ENCODE assay signal across 8 mouse cellular contexts in genomic region chr8:119910547-119911257, GRCm38 (mm10). TPM values are rescaled to one million over a fixed set of nuclear protein-coding genes. Genes with fewer than 3 reads are reported as not detected.
DNase-seq lines count a peak whose midpoint lies in the region; ATAC-seq and TF ChIP-seq lines count a peak whose summit lies in the region.

Gene Gm20388, plus strand, starts transcription at chr8:119910841.

- peaks cover 47% of the 10 kb centered on the region for H3K4me1 ChIP-seq in heart, embryonic 10.5 days
- peaks cover 52% of the 10 kb centered on the region for H3K4me1 ChIP-seq in kidney, embryonic 15.5 days
- H3K4me1 ChIP-seq in limb, embryonic 15.5 days: peaks cover 37% of the 10 kb centered on the region
- peaks cover 23% of the 10 kb centered on the region for H3K4me1 ChIP-seq in midbrain, postnatal 0 days (ENCODE audit: insufficient read depth, low read length)

- TF ChIP-seq CTCF in C2C12 (IDR thresholded peaks at IDR 0.05; ENCODE audit: control insufficient read depth, insufficient read depth, insufficient read length): no peak
- TF ChIP-seq CTCF in brain, embryonic 14.5 days (IDR thresholded peaks at IDR 0.05; ENCODE audit: borderline replicate concordance, extremely low read depth, insufficient read depth, insufficient read length): no peak
- no peak for TF ChIP-seq CTCF in midbrain, postnatal 0 days (IDR thresholded peaks at IDR 0.05)

- H3K4me3 ChIP-seq in C2C12 (ENCODE audit: insufficient read depth, poor library complexity, severe bottlenecking): peak within 1 kb of the TSS; percentile 75
- H3K4me3 ChIP-seq in heart, embryonic 10.5 days: peak within 1 kb of the TSS; percentile 91
- peak within 1 kb of the TSS; percentile 89 for H3K4me3 ChIP-seq in kidney, embryonic 15.5 days (replicated peaks)
- peak within 1 kb of the TSS; percentile 78 for H3K4me3 ChIP-seq in limb, embryonic 15.5 days
- H3K4me3 ChIP-seq in midbrain, postnatal 0 days (ENCODE audit: low read depth, low read length): peak within 1 kb of the TSS; percentile 50

- peak within 1 kb of the TSS; percentile 94 for H3ac ChIP-seq in C2C12 (ENCODE audit: control insufficient read depth, insufficient read length, low read depth)

- H3K27me3 ChIP-seq in C2C12 (ENCODE audit: control insufficient read depth, insufficient read depth, insufficient read length): no peaks in the 10 kb centered on the region
- H3K27me3 ChIP-seq in heart, embryonic 10.5 days (ENCODE audit: insufficient read depth, poor library complexity, severe bottlenecking): no peaks in the 10 kb centered on the region; the same call in none of the 2 replicates
- no peaks in the 10 kb centered on the region for H3K27me3 ChIP-seq in kidney, embryonic 15.5 days
- 0 out of 2 replicates have a peak, but pooled peaks cover 3% of the 10 kb centered on the region for H3K27me3 ChIP-seq in limb, embryonic 15.5 days
- no peaks in the 10 kb centered on the region for H3K27me3 ChIP-seq in midbrain, postnatal 0 days (ENCODE audit: insufficient read depth, low read length)

- peak; percentile 77 for ATAC-seq in erythroblast, adult 5-6 weeks (replicated peaks; ENCODE audit: low FRiP score, poor library complexity, severe bottlenecking)
- ATAC-seq in kidney, embryonic 15.5 days (replicated peaks; ENCODE audit: low FRiP score): peak; percentile 96
- peak; percentile 93 for ATAC-seq in limb, embryonic 15.5 days (ENCODE audit: insufficient number of reproducible peaks, low FRiP score, low TSS enrichment, low read depth)
- peak; percentile 93 for ATAC-seq in midbrain, postnatal 0 days (ENCODE audit: low FRiP score)

- H3K9me3 ChIP-seq in heart, embryonic 10.5 days: no peaks in the 10 kb centered on the region
- no peaks in the 10 kb centered on the region for H3K9me3 ChIP-seq in kidney, embryonic 15.5 days (replicated peaks)
- no peaks in the 10 kb centered on the region for H3K9me3 ChIP-seq in limb, embryonic 15.5 days
- H3K9me3 ChIP-seq in midbrain, postnatal 0 days (ENCODE audit: low read length): no peaks in the 10 kb centered on the region

- peak within 1 kb of the TSS; percentile 96 for H3K4me2 ChIP-seq in kidney, embryonic 15.5 days
- H3K4me2 ChIP-seq in limb, embryonic 15.5 days: peak within 1 kb of the TSS; percentile 88
- H3K4me2 ChIP-seq in midbrain, postnatal 0 days (ENCODE audit: low read depth, low read length, poor library complexity, severe bottlenecking): peak within 1 kb of the TSS; percentile 74

- H3K79me2 ChIP-seq in C2C12 (ENCODE audit: control insufficient read depth, insufficient read depth): peaks cover 51% of the 10 kb centered on the region

- peak within 1 kb of the TSS; percentile 99 for H3K27ac ChIP-seq in heart, embryonic 10.5 days
- peak within 1 kb of the TSS; percentile 97 for H3K27ac ChIP-seq in kidney, embryonic 15.5 days
- H3K27ac ChIP-seq in limb, embryonic 15.5 days: peak within 1 kb of the TSS; percentile 95
- peak within 1 kb of the TSS; percentile 89 for H3K27ac ChIP-seq in midbrain, postnatal 0 days (ENCODE audit: low read depth, low read length)

- peaks cover 47% of the 10 kb centered on the region for H3K79me3 ChIP-seq in C2C12 (ENCODE audit: low read depth)

- DNase-seq in brain, embryonic 14.5 days (ENCODE audit: low read depth): peak; percentile 95
- peak; percentile 95 for DNase-seq in heart, embryonic 10.5 days (ENCODE audit: low spot score)
- peak; percentile 88 for DNase-seq in midbrain, postnatal 0 days (ENCODE audit: low spot score)
- DNase-seq in spleen, postnatal 10 days (ENCODE audit: low spot score in 2 of 2): peak; percentile 93 to 95

- H3K9ac ChIP-seq in kidney, embryonic 15.5 days: peak within 1 kb of the TSS; percentile 93
- peak within 1 kb of the TSS; percentile 85 for H3K9ac ChIP-seq in limb, embryonic 15.5 days
- H3K9ac ChIP-seq in midbrain, postnatal 0 days (replicated peaks; ENCODE audit: low read length, poor library complexity, severe bottlenecking): peak within 1 kb of the TSS; percentile 92

- TF ChIP-seq POLR2A in brain, embryonic 14.5 days (IDR thresholded peaks at IDR 0.05; ENCODE audit: borderline replicate concordance, extremely low read depth, insufficient read depth, insufficient read length, poor library complexity, severe bottlenecking): peak; percentile 94

- WGBS in heart, embryonic 10.5 days: under 1% methylated on average over 95 of the region's 97 CpGs
- WGBS in kidney, embryonic 15.5 days: under 1% methylated on average over 94 of the region's 97 CpGs
- under 1% methylated on average over 88 of the region's 97 CpGs for WGBS in limb, embryonic 15.5 days
- WGBS in midbrain, postnatal 0 days: 1% methylated on average over 61 of the region's 97 CpGs

- no peaks in the 10 kb centered on the region for H3K36me3 ChIP-seq in C2C12 (ENCODE audit: control insufficient read depth, insufficient read depth)
- no peaks in the 10 kb centered on the region; the same call in 1 of the 2 replicates for H3K36me3 ChIP-seq in heart, embryonic 10.5 days
- H3K36me3 ChIP-seq in kidney, embryonic 15.5 days: no peaks in the 10 kb centered on the region
- no peaks in the 10 kb centered on the region for H3K36me3 ChIP-seq in limb, embryonic 15.5 days
- H3K36me3 ChIP-seq in midbrain, postnatal 0 days (ENCODE audit: insufficient read depth, low read length): no peaks in the 10 kb centered on the region

TF ChIP-seq in C2C12, 6 proteins besides CTCF, POLR2A, EP300 and RAD21:
- no peak for TF ChIP-seq CEBPB (IDR thresholded peaks at IDR 0.05; ENCODE audit: low read depth)
- TF ChIP-seq MYOG (IDR thresholded peaks at IDR 0.05; ENCODE audit: control insufficient read depth, extremely low read depth, insufficient read length): no peak
- TF ChIP-seq FOSL1 (IDR thresholded peaks at IDR 0.05; ENCODE audit: insufficient read depth, low read length, poor library complexity, severe bottlenecking): no peak
- no peak for TF ChIP-seq MAX (IDR thresholded peaks at IDR 0.05)
- no peak for TF ChIP-seq MYOD1 (IDR thresholded peaks at IDR 0.05; ENCODE audit: control insufficient read depth, insufficient read length, low read depth)
- no peak for TF ChIP-seq USF1 (IDR thresholded peaks at IDR 0.05; ENCODE audit: low read depth)

RNA-seq across cellular contexts. Expression of gene Gm20388, which starts in this region (rescaled TPM):
- 15.0 TPM for polyA plus RNA-seq in C2C12 (2012; fragmentation: generic; extraction: Trizol)
- 54.5 and 59.3 TPM in 2 replicates for polyA plus RNA-seq in brain, embryonic 14.5 days (2012; rRNA removed)
- total RNA-seq in erythroblast, adult 5-6 weeks (2015; ENCODE audit: low replicate concordance): 2.9 and 5.2 TPM in 2 replicates
- 0.28 and 7.8 TPM in 2 replicates for total RNA-seq in erythroblast, adult 5-6 weeks (2017; ENCODE audit: low replicate concordance)
- polyA plus RNA-seq in heart, embryonic 10.5 days (2016; fragmentation: Nextera tagmentation; extraction: Ambion mirVana): 1.4 and 4.5 TPM in 2 replicates
- polyA plus RNA-seq in kidney, embryonic 15.5 days (2015; fragmentation: Nextera tagmentation; extraction: Ambion mirVana): 0.99 and 7.4 TPM in 2 replicates
- polyA plus RNA-seq in limb, embryonic 15.5 days (2015; fragmentation: Nextera tagmentation; extraction: Ambion mirVana): 2.6 and 4.9 TPM in 2 replicates
- total RNA-seq in midbrain, postnatal 0 days (2014; rRNA removed): 39.0 and 74.2 TPM in 2 replicates
- not detected in 2 replicates for polyA plus RNA-seq in midbrain, postnatal 0 days (2015; fragmentation: Nextera tagmentation; extraction: Ambion mirVana)

Comparison
In these comparisons a context has a peak if more than half of its experiments do, and no peak if none do; other contexts are left out.
1. Peak in every context shown above with its lines: DNase-seq, ATAC-seq, H3K4me3 ChIP-seq and H3K27ac ChIP-seq.